ENCODE assay signal across 37 mouse cellular contexts in genomic region chr2:28914121-28914520, GRCm38 (mm10). TPM values are rescaled to one million over a fixed set of nuclear protein-coding genes. Genes with fewer than 3 reads are reported as not detected.
DNase-seq lines count a peak whose midpoint lies in the region; ATAC-seq and TF ChIP-seq lines count a peak whose summit lies in the region.
"Had no signal": no experiment of that assay in that cellular context is flagged by ENCODE, and none has a peak within 500 bp of the region (broad histone marks: within the 10 kb centered on the region; RNA-seq: fewer than 3 reads in every experiment).

No protein-coding gene starts in this region.

- no peak for ATAC-seq in hindbrain, embryonic 11.5 days (ENCODE audit: low FRiP score)
- no peak for ATAC-seq in hindbrain, embryonic 15.5 days (ENCODE audit: low FRiP score, low read depth)
- no peak for ATAC-seq in midbrain, embryonic 12.5 days (ENCODE audit: low FRiP score, low read depth)
- no peak for ATAC-seq in midbrain, postnatal 0 days (ENCODE audit: low FRiP score)
- ATAC-seq: forebrain, postnatal 0 days; intestine, embryonic 15.5 days; lung, postnatal 0 days; Patski had no signal

- H3K4me2 ChIP-seq in hindbrain, embryonic 11.5 days (replicated peaks; ENCODE audit: low read depth, low read length) = no peak overlapping the region
- no peak overlapping the region for H3K4me2 ChIP-seq in hindbrain, embryonic 15.5 days
- peak overlapping the region; percentile 54 for H3K4me2 ChIP-seq in midbrain, embryonic 12.5 days (replicated peaks)
- peak overlapping the region; percentile 36 for H3K4me2 ChIP-seq in midbrain, postnatal 0 days (ENCODE audit: low read depth, low read length, poor library complexity, severe bottlenecking)
- H3K4me2 ChIP-seq: heart, embryonic 13.5 days; intestine, embryonic 15.5 days; limb, embryonic 15.5 days; liver, embryonic 13.5 days had no signal

- no peak for DNase-seq in hindbrain, embryonic 11.5 days (ENCODE audit: low spot score)
- DNase-seq in midbrain, postnatal 0 days (ENCODE audit: low spot score) = no peak
- DNase-seq in embryonic facial prominence, embryonic 10.5 days (ENCODE audit: low spot score) = no peak
- no peak for DNase-seq in cerebellum, postnatal 36 days
- DNase-seq in embryo, embryonic 9.5 days (ENCODE audit: extremely low spot score) = no peak
- DNase-seq in cerebellum, adult 18-20 months = no peak
- DNase-seq: adrenal gland, postnatal 14 days; cerebellum, adult 8-10 months; embryo, embryonic 11 days; forebrain, postnatal 0 days; heart, postnatal 10 days; kidney, adult 2 months; kidney, postnatal 36 days; layer of hippocampus, postnatal 36 days; liver, embryonic 13.5 days; lung, adult 18-20 months; right cerebral cortex, postnatal 25 days; thymus, postnatal 36 days had no signal

- no peak for TF ChIP-seq CTCF in midbrain, postnatal 0 days (IDR thresholded peaks at IDR 0.05)

- H3K9me3 ChIP-seq in hindbrain, embryonic 11.5 days (ENCODE audit: control insufficient read depth, low read length) = no peaks in the 10 kb centered on the region
- no peaks in the 10 kb centered on the region for H3K9me3 ChIP-seq in hindbrain, embryonic 15.5 days
- H3K9me3 ChIP-seq in midbrain, embryonic 12.5 days = no peaks in the 10 kb centered on the region
- H3K9me3 ChIP-seq in midbrain, postnatal 0 days (ENCODE audit: low read length) = no peaks in the 10 kb centered on the region
- no peaks in the 10 kb centered on the region for H3K9me3 ChIP-seq in embryonic facial prominence, embryonic 10.5 days
- H3K9me3 ChIP-seq: heart, embryonic 13.5 days; intestine, embryonic 15.5 days; limb, embryonic 10.5 days; limb, embryonic 15.5 days; liver, embryonic 13.5 days had no signal

- no peaks in the 10 kb centered on the region for H3K36me3 ChIP-seq in hindbrain, embryonic 11.5 days (ENCODE audit: control insufficient read depth, insufficient read depth, low read length)
- H3K36me3 ChIP-seq in hindbrain, embryonic 15.5 days = no peaks in the 10 kb centered on the region
- H3K36me3 ChIP-seq in midbrain, embryonic 12.5 days = no peaks in the 10 kb centered on the region
- no peaks in the 10 kb centered on the region; the same call in 1 of the 2 replicates for H3K36me3 ChIP-seq in midbrain, postnatal 0 days (ENCODE audit: insufficient read depth, low read length)
- H3K36me3 ChIP-seq in embryonic facial prominence, embryonic 10.5 days (replicated peaks) = no peaks in the 10 kb centered on the region
- H3K36me3 ChIP-seq: heart, embryonic 13.5 days; intestine, embryonic 15.5 days; limb, embryonic 10.5 days; limb, embryonic 15.5 days; liver, embryonic 13.5 days had no signal

- peaks cover 19% of the 10 kb centered on the region for H3K4me1 ChIP-seq in hindbrain, embryonic 11.5 days (replicated peaks; ENCODE audit: control insufficient read depth, insufficient read depth, low read length)
- peaks cover 13% of the 10 kb centered on the region for H3K4me1 ChIP-seq in hindbrain, embryonic 15.5 days (replicated peaks)
- peaks cover 40% of the 10 kb centered on the region for H3K4me1 ChIP-seq in midbrain, embryonic 12.5 days
- H3K4me1 ChIP-seq in midbrain, postnatal 0 days (ENCODE audit: insufficient read depth, low read length) = no peaks in the 10 kb centered on the region; the same call in 1 of the 2 replicates
- H3K4me1 ChIP-seq in embryonic facial prominence, embryonic 10.5 days = peaks cover 28% of the 10 kb centered on the region

- no peak overlapping the region for H3K27ac ChIP-seq in hindbrain, embryonic 11.5 days (ENCODE audit: low read depth, low read length)
- H3K27ac ChIP-seq in hindbrain, embryonic 15.5 days (replicated peaks) = 0 out of 2 replicates have a peak overlapping the region, but pooled peaks have one; percentile 38
- H3K27ac ChIP-seq in midbrain, embryonic 12.5 days (replicated peaks) = peak overlapping the region; percentile 72
- H3K27ac ChIP-seq in midbrain, postnatal 0 days (ENCODE audit: low read depth, low read length) = peak overlapping the region; percentile 68
- no peak overlapping the region for H3K27ac ChIP-seq in embryonic facial prominence, embryonic 10.5 days (replicated peaks)
- H3K27ac ChIP-seq: heart, embryonic 13.5 days; intestine, embryonic 15.5 days; limb, embryonic 10.5 days; limb, embryonic 15.5 days; liver, embryonic 13.5 days; macrophage had no signal

- WGBS in hindbrain, embryonic 11.5 days = 3% methylated on average over 2 of the region's 2 CpGs
- WGBS in hindbrain, embryonic 15.5 days = 2% methylated on average over 2 of the region's 2 CpGs
- whole genome bisulfite sequencing in midbrain, embryonic 12.5 days = 8% methylated on average over 2 of the region's 2 CpGs
- WGBS in midbrain, postnatal 0 days = 6% methylated on average over 2 of the region's 2 CpGs
- 0% methylated on average over 2 of the region's 2 CpGs for WGBS in embryonic facial prominence, embryonic 10.5 days

- H3K27me3 ChIP-seq in hindbrain, embryonic 11.5 days (ENCODE audit: control insufficient read depth, insufficient read depth, low read length) = peaks cover 94% of the 10 kb centered on the region
- H3K27me3 ChIP-seq in hindbrain, embryonic 15.5 days = peaks cover 79% of the 10 kb centered on the region
- H3K27me3 ChIP-seq in midbrain, embryonic 12.5 days = peaks cover 100% of the 10 kb centered on the region
- H3K27me3 ChIP-seq in midbrain, postnatal 0 days (ENCODE audit: insufficient read depth, low read length) = peaks cover 50% of the 10 kb centered on the region
- peaks cover 100% of the 10 kb centered on the region for H3K27me3 ChIP-seq in embryonic facial prominence, embryonic 10.5 days (replicated peaks; ENCODE audit: low read depth, poor library complexity, severe bottlenecking)

- no peak overlapping the region for H3K9ac ChIP-seq in hindbrain, embryonic 11.5 days (ENCODE audit: low read depth, low read length)
- no peak overlapping the region for H3K9ac ChIP-seq in hindbrain, embryonic 15.5 days
- H3K9ac ChIP-seq in midbrain, embryonic 12.5 days (replicated peaks) = peak overlapping the region; percentile 61; the same call in 1 of the 2 replicates
- H3K9ac ChIP-seq in midbrain, postnatal 0 days (replicated peaks; ENCODE audit: low read length, poor library complexity, severe bottlenecking) = peak overlapping the region; percentile 59
- H3K9ac ChIP-seq: forebrain, postnatal 0 days; heart, embryonic 13.5 days; intestine, embryonic 15.5 days; limb, embryonic 15.5 days; liver, embryonic 13.5 days had no signal

- H3K4me3 ChIP-seq in hindbrain, embryonic 11.5 days (ENCODE audit: low read depth, low read length) = peak overlapping the region; percentile 27
- peak overlapping the region; percentile 34 for H3K4me3 ChIP-seq in hindbrain, embryonic 15.5 days
- peak overlapping the region; percentile 42 for H3K4me3 ChIP-seq in midbrain, embryonic 12.5 days
- H3K4me3 ChIP-seq in midbrain, postnatal 0 days (ENCODE audit: low read depth, low read length) = peak overlapping the region; percentile 41
- H3K4me3 ChIP-seq in embryonic facial prominence, embryonic 10.5 days = no peak overlapping the region
- H3K4me3 ChIP-seq: erythroblast, embryonic 14.5 days; heart, embryonic 13.5 days; intestine, embryonic 15.5 days; limb, embryonic 10.5 days; limb, embryonic 15.5 days; liver, embryonic 13.5 days had no signal

RNA-seq across cellular contexts. Expression of gene Barhl1, which starts 2.3 kb away (rescaled TPM):
- polyA plus RNA-seq in hindbrain, embryonic 11.5 days (2014; fragmentation: Nextera tagmentation; extraction: Ambion mirVana) = 9.4 and 9.9 TPM in 2 replicates
- 43.3 and 60.4 TPM in 2 replicates for polyA plus RNA-seq in hindbrain, embryonic 15.5 days (2015; fragmentation: Nextera tagmentation; extraction: Ambion mirVana)
- polyA plus RNA-seq in midbrain, embryonic 12.5 days (2016; fragmentation: Nextera tagmentation; extraction: Ambion mirVana) = 32.5 and 47.4 TPM in 2 replicates
- 36.8 and 49.0 TPM in 2 replicates for total RNA-seq in midbrain, postnatal 0 days (2014; rRNA removed)
- 36.8 and 36.9 TPM in 2 replicates for polyA plus RNA-seq in midbrain, postnatal 0 days (2015; fragmentation: Nextera tagmentation; extraction: Ambion mirVana)
- 1.2 and 1.4 TPM in 2 replicates for polyA plus RNA-seq in embryonic facial prominence, embryonic 10.5 days (2016; fragmentation: Nextera tagmentation; extraction: Ambion mirVana)
- total RNA-seq: adrenal gland, postnatal 14 days; gastrocnemius, adult 8-10 months; heart, adult 8-10 months; heart, postnatal 10 days; hematopoietic stem cell, adult 5-6 weeks; layer of hippocampus, adult 8-10 months; layer of hippocampus, postnatal 36 days; left cerebral cortex, postnatal 10 days; megakaryocyte-erythroid progenitor cell, adult 5-6 weeks; neutrophil, adult 5-6 weeks had no signal
- polyA plus RNA-seq: erythroblast, embryonic 14.5 days; heart, embryonic 13.5 days; kidney, embryonic 16.5 days; limb, embryonic 10.5 days; liver, embryonic 13.5 days; macrophage; stomach, embryonic 16.5 days had no signal

Comparison
In these comparisons a context has a peak if more than half of its experiments do, and no peak if none do; other contexts are left out.
1. H3K27ac ChIP-seq: peak in hindbrain, embryonic 15.5 days (single experiment), midbrain, embryonic 12.5 days (single experiment) and midbrain, postnatal 0 days (single experiment); none in hindbrain, embryonic 11.5 days (single experiment) and embryonic facial prominence, embryonic 10.5 days (single experiment).
2. H3K4me2 ChIP-seq: peak in midbrain, embryonic 12.5 days (single experiment) and midbrain, postnatal 0 days (single experiment); none in hindbrain, embryonic 11.5 days (single experiment) and hindbrain, embryonic 15.5 days (single experiment).
3. H3K9ac ChIP-seq: peak in midbrain, embryonic 12.5 days (single experiment) and midbrain, postnatal 0 days (single experiment); none in hindbrain, embryonic 11.5 days (single experiment) and hindbrain, embryonic 15.5 days (single experiment).